10 mouse cellular contexts compared by ENCODE assay signal in genomic region chr6:84270518-84271165, GRCm38 (mm10).
A peak's percentile ranks its signal among the peaks of the same experiment; 100 is the strongest.
DNase-seq lines count a peak whose midpoint lies in the region; ATAC-seq lines count a peak whose summit lies in the region.
"Had no signal": no experiment of that assay in that cellular context is flagged by ENCODE, and none has a peak within 500 bp of the region (broad histone marks: within the 10 kb centered on the region; RNA-seq: fewer than 3 reads in every experiment).

No protein-coding gene starts in this region.

- no peak overlapping the region for H3K4me3 ChIP-seq in heart, embryonic 12.5 days
- no peak overlapping the region for H3K4me3 ChIP-seq in midbrain, embryonic 15.5 days
- no peak overlapping the region for H3K4me3 ChIP-seq in forebrain, embryonic 14.5 days (ENCODE audit: low read depth, low read length)
- H3K4me3 ChIP-seq: hindbrain, embryonic 15.5 days; liver, embryonic 15.5 days had no signal

- no peak overlapping the region for H3K9ac ChIP-seq in heart, embryonic 12.5 days
- no peak overlapping the region for H3K9ac ChIP-seq in midbrain, embryonic 15.5 days
- no peak overlapping the region for H3K9ac ChIP-seq in forebrain, embryonic 14.5 days (ENCODE audit: low read length)
- H3K9ac ChIP-seq: hindbrain, embryonic 15.5 days; liver, embryonic 15.5 days had no signal

- DNase-seq in 3T3-L1 (ENCODE audit: low read depth, low spot score): peak; percentile 75
- peak; percentile 77 for DNase-seq in adipocyte (ENCODE audit: low spot score)
- peak; percentile 35 to 60 for DNase-seq in lung, adult 18-20 months
- no peak for DNase-seq in cerebellum, postnatal 4 days (ENCODE audit: low spot score in 2 of 2)
- DNase-seq in forebrain, embryonic 14.5 days (ENCODE audit: low spot score): no peak

- H3K27me3 ChIP-seq in heart, embryonic 12.5 days (replicated peaks): peaks cover 11% of the 10 kb centered on the region
- H3K27me3 ChIP-seq in midbrain, embryonic 15.5 days (replicated peaks): no peaks in the 10 kb centered on the region; the same call in 1 of the 2 replicates
- no peaks in the 10 kb centered on the region for H3K27me3 ChIP-seq in forebrain, embryonic 14.5 days (replicated peaks; ENCODE audit: control insufficient read depth, insufficient read depth, low read length)
- H3K27me3 ChIP-seq: hindbrain, embryonic 15.5 days; liver, embryonic 15.5 days had no signal

- peak; percentile 69 for ATAC-seq in heart, embryonic 12.5 days (ENCODE audit: insufficient number of reproducible peaks, low FRiP score)
- ATAC-seq in frontal cortex, adult (ENCODE audit: low TSS enrichment): no peak
- no peak for ATAC-seq in midbrain, embryonic 15.5 days (replicated peaks)
- ATAC-seq in forebrain, embryonic 14.5 days: no peak

- H3K4me2 ChIP-seq in heart, embryonic 12.5 days: no peak overlapping the region
- no peak overlapping the region for H3K4me2 ChIP-seq in midbrain, embryonic 15.5 days
- H3K4me2 ChIP-seq in forebrain, embryonic 14.5 days (ENCODE audit: low read length): no peak overlapping the region
- H3K4me2 ChIP-seq: hindbrain, embryonic 15.5 days; liver, embryonic 15.5 days had no signal

- 37% methylated on average over 12 of the region's 12 CpGs for WGBS in heart, embryonic 12.5 days
- WGBS in midbrain, embryonic 15.5 days: 70% methylated on average over 12 of the region's 12 CpGs
- WGBS in forebrain, embryonic 14.5 days: 69% methylated on average over 12 of the region's 12 CpGs

- H3K9me3 ChIP-seq in heart, embryonic 12.5 days (replicated peaks): no peaks in the 10 kb centered on the region
- no peaks in the 10 kb centered on the region for H3K9me3 ChIP-seq in midbrain, embryonic 15.5 days
- H3K9me3 ChIP-seq in forebrain, embryonic 14.5 days (replicated peaks; ENCODE audit: control insufficient read depth, low read length): no peaks in the 10 kb centered on the region
- H3K9me3 ChIP-seq: hindbrain, embryonic 15.5 days; liver, embryonic 15.5 days had no signal

- peaks cover 10% of the 10 kb centered on the region for H3K4me1 ChIP-seq in heart, embryonic 12.5 days (replicated peaks)
- H3K4me1 ChIP-seq in midbrain, embryonic 15.5 days: peaks cover 11% of the 10 kb centered on the region
- 0 out of 2 replicates have a peak, but pooled peaks cover 3% of the 10 kb centered on the region for H3K4me1 ChIP-seq in forebrain, embryonic 14.5 days (ENCODE audit: control insufficient read depth, insufficient read depth, low read length)
- H3K4me1 ChIP-seq: liver, embryonic 15.5 days had no signal

- H3K27ac ChIP-seq in heart, embryonic 12.5 days (ENCODE audit: poor library complexity, severe bottlenecking): no peak overlapping the region
- no peak overlapping the region for H3K27ac ChIP-seq in midbrain, embryonic 15.5 days
- no peak overlapping the region for H3K27ac ChIP-seq in forebrain, embryonic 14.5 days (ENCODE audit: low read depth, low read length)
- H3K27ac ChIP-seq: hindbrain, embryonic 15.5 days; liver, embryonic 15.5 days had no signal

- no peaks in the 10 kb centered on the region for H3K36me3 ChIP-seq in heart, embryonic 12.5 days
- H3K36me3 ChIP-seq in midbrain, embryonic 15.5 days (replicated peaks): no peaks in the 10 kb centered on the region
- no peaks in the 10 kb centered on the region for H3K36me3 ChIP-seq in forebrain, embryonic 14.5 days (ENCODE audit: control insufficient read depth, insufficient read depth, low read length)
- H3K36me3 ChIP-seq: hindbrain, embryonic 15.5 days; liver, embryonic 15.5 days had no signal

Comparison
In these comparisons a context has a peak if more than half of its experiments do, and no peak if none do; other contexts are left out.
1. DNase-seq: peak in 3T3-L1 (single experiment), adipocyte (single experiment) and lung, adult 18-20 months (2 of 2); none in cerebellum, postnatal 4 days (0 of 2) and forebrain, embryonic 14.5 days (single experiment).